Mouse (Mus musculus): Measurements from ENCODE around the gene Aldh3b3.
"Not testable (repeated sequence)": the region's sequence is repeated elsewhere in the genome, so short reads cannot be mapped to it uniquely, and the experiment has no call there.

Aldh3b3 gene

GRCm38 (mm10) chr19:3935896-3936850 lies 22.3 kb upstream of the Aldh3b3 start:
- peak; percentile 46 for DNase-seq (ENCODE audit: low spot score)

- DNase-seq (ENCODE audit: low spot score), result no peak
Measured at GRCm38 (mm10) chr19:3942315-3942714, 16.1 kb upstream of the Aldh3b3 start.

- DNase-seq (ENCODE audit: low spot score), result no peak
Measured at GRCm38 (mm10) chr19:3942986-3943735, 15.3 kb upstream of the Aldh3b3 start.

- DNase-seq (ENCODE audit: low spot score), result no peak
Measured at GRCm38 (mm10) chr19:3945872-3946564, 12.4 kb upstream of the Aldh3b3 start.

- peak; percentile 64 for DNase-seq (ENCODE audit: low spot score)
Measured at GRCm38 (mm10) chr19:3946715-3947114, 11.7 kb upstream of the Aldh3b3 start.

DNA sequence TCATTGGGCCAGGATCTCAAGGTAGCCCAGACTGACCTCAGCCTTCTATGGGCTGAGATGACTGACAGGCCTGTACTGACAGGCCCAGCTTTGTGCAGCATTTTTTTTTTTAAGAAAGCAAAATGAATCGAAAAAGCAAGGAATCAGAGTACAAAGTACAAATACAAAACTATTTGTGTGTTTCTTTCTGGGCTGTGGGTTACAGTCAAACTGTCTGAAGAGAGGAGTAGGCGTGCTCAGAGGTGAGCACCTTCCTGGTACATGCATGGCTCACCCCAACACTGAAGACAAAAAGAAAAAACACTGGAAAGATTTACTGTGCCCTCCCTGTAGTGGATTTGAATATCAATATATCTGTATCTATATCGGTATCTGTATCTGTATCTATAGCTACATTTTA lies 10.6 kb upstream of the Aldh3b3 start:
- no peak for DNase-seq (ENCODE audit: low spot score)

DNA sequence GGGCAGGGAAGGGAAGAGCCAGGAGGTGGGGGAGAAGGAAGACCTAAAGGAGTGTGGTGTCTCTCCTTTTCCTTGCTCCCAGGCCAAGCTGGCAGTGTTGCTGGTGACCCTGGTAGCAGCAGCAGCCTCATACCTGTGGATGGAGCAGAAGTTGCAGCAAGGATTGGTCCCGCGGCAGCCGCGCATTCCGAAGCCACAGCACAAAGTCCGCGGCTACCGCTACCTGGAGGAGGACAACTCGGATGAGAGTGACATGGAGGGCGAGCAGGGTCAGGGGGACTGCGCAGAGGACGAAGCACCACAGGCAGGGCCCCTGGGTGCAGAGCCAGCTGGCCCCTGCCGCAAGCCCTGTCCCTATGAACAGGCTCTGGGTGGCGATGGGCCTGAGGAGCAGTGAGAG lies 9.9 kb upstream of the Aldh3b3 start:
- DNase-seq (ENCODE audit: low spot score), result no peak

DNA sequence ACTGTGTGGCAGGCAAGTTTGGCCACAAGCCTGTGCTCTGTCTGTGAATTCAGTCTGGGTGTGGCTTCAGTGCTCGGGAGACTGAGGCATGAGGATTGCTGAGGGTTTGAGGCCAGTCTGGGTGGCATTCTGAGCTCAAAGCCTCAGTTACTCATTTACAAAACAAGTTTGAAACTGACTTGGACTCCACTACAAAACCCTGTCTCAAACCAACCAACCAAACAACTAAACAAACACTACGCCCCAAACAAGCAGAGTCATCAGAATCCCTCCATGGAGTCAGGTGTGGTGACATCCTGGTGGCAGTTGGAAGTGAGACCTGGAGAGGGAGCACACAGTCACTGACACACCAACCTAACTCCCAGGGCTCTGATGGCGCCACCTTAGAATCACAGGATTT lies 8.1 kb upstream of the Aldh3b3 start:
- DNase-seq (ENCODE audit: low spot score), result no peak

- DNase-seq (ENCODE audit: low spot score), result no peak
Measured at GRCm38 (mm10) chr19:3951461-3951860, 7.0 kb upstream of the Aldh3b3 start.

DNA sequence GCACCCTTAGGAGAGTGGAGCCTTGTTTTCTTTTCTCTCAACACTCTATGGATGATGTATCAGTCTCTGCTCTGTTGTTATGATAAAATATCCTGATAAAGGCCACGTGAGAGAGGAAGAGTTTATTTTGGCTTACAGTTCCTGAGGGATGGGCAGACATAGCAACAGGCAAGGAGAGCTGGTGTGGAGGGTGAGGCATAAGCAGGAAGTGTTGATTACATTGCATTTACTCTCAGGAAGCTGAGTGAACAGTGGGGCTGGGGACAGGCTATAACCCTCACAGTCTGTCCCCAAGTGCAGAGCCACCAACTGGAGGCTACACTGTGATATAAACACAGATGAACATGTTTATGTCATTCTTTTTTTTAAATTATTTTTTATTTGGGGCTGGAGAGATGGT lies 6.3 kb upstream of the Aldh3b3 start:
- DNase-seq (ENCODE audit: low spot score), result no peak

DNA sequence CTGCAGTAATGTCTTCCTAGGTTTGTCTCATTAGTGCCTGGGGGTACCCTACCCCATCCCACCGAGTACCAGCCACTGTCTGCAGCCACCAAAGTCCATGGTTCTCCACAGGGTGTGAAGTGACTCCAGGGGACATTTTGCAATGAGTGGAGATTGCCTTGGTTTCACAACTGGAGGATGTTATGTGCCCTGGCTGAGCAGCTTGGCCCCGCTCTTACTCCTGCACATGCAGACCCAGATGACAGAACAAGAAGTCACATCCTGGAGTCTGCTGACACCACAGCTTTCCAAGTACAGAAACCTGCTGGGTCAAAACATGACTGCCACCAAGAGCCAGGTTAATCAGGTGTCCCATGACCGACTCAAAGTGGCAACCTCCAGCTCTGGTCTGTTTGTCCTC lies 3.4 kb upstream of the Aldh3b3 start:
- DNase-seq (ENCODE audit: low spot score), result no peak

DNA sequence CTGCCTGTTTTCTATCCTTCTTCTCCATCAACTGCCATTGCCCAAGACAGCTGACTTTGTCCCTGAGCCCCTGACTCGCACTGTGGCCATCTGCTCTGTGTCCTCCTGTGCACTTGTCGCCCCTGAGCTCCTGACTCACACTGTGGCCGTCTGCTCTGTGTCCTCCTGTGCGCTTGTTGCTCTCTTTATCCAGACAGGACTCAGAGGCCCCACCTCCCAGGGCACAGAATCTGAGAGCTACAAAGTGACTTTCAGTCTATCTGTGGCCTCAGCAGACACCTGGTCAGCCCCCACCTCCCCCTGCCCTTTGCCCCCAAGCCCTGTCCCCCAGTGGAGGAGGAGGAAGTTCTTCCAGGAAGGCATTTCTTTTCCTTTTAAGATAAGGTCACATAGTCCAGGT lies 2.6 kb upstream of the Aldh3b3 start:
- DNase-seq (ENCODE audit: low spot score), result no peak

DNA sequence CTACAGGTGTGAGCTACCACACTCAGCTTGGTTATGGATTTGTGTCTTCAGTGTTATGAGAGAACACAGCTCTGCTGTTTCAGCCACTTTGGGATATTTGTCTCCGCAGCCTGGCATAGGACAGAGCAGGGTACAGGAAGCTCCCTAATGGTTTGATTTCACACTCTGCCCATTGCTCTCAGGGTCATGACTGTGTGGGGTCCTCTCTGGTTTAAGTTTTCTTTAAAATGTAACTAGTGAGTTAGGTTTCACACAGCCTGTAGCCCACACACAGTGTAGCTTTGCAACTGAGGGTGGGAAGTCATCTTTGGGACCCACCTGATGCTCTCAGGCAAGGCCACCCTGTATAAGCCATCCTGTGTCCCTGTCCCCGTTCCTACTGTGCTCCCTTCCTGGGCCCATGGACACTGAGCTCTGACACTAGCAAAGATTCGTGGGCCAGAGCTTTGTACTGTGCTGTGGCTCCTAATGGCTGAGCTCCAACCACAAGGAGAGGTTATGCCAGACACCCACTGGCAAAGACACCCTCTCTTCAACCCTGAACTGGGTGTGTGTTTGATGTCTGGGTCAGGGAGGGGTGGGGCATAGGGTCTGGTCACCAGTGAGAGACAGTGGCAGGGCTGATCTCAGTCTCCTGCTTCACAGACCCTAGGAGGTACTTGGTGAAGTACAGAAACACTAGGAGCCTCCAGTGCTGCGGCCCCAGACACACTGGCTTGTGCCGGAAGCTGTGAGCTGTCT lies 979 bp upstream of the Aldh3b3 start:
- DNase-seq (ENCODE audit: low spot score), result not testable (repeated sequence)

GRCm38 (mm10) chr19:3959030-3959429 lies 585 bp downstream of the Aldh3b3 start:
- no peak for DNase-seq (ENCODE audit: low spot score)

- no peak for DNase-seq (ENCODE audit: low spot score)
Measured at GRCm38 (mm10) chr19:3960211-3960610, 1.8 kb downstream of the Aldh3b3 start.

GRCm38 (mm10) chr19:3961805-3962204 lies 3.4 kb downstream of the Aldh3b3 start:
- not testable (repeated sequence) for DNase-seq (ENCODE audit: low spot score)

- DNase-seq (ENCODE audit: low spot score), result no peak
Measured at GRCm38 (mm10) chr19:3962469-3962868, 4.0 kb downstream of the Aldh3b3 start.

DNA sequence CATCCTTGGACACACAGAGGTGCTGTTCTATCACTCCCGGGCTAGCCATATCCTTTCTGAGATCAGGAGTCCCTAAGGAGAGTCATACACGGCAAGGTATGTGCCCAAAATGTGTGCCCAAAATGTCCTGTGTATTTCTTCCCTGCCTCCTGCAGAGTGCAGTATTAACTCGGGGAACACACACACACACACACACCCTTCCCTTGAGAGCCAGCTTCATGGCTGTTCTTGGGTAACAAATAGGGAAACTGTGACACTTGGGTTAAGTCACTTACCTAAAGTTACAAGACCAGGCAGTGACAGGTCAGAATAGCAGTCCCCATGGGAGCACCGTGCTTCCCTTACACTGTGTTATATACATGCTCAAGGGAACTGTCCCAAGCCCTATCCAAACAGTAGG lies 5.6 kb downstream of the Aldh3b3 start:
- DNase-seq (ENCODE audit: low spot score), result no peak

DNA sequence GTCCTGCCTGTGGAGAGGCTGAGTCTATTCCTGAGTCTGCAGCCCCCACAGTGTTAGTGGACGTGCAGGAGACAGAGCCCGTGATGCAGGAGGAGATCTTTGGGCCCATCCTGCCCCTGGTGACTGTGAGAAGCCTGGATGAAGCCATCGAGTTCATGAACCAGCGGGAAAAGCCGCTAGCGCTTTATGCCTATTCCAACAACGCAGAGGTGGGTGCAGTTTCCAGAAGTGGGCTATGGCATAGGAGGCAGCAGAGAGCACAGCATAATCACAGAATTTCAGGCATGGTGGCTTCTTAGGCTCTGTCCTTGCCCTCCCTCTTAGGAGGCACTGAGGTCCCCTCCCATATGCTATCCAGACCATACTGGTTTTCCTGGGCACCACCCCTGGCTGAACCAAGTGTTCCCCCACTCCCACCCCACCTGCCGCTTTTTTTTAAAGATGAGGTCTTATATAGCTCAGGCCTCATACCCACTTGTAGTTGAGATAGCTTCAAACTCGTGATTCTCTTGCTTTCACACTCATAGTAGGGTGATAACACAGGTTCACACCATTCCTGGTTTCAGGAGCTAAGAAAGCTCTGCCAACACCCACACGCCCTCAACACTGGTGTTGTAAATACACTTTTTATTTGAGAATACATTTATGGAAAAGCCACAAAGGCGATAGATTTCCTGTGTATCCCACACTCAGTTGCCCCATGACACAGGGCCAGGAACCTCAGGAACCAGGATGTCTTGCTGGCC lies 8.1 kb downstream of the Aldh3b3 start:
- no peak for DNase-seq (ENCODE audit: low spot score)

GRCm38 (mm10) chr19:3967258-3967657 lies 8.8 kb downstream of the Aldh3b3 start:
- DNase-seq (ENCODE audit: low spot score), result no peak

DNA sequence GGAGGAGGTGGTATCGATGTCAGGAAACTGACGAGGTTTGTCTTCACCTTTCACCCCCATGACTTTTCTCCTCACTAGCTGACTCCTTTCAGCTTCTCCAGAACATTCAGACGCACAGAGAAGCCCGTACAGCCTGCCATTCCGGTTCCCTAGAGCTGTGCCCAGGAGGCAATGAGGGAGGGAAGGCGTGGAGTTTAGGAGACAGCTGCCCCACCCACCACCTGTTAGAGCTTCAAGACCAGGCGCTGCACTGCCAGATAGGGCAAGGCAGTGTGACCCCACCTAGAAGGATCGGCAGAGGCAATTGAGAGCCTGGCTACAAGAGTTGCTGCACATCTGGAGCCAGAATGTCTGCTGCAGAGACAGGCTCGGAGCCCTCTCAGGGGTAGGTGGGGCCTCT lies 13.8 kb downstream of the Aldh3b3 start, which contains the start of gene Aldh3b2:
Gene Aldh3b2 (plus strand): TSS at position 100 of the 400 bp plus-strand sequence.
- DNase-seq (ENCODE audit: low spot score), result no peak

All from ovary, postnatal 14 days (tissue).